Mouse (Mus musculus) cerebellum, adult 11 months (tissue): Measurements from ENCODE around the gene Deup1.
"Not testable (repeated sequence)": the region's sequence is repeated elsewhere in the genome, so short reads cannot be mapped to it uniquely, and the experiment has no call there.

ENCODE experiments used
- DNase-seq: peaks from one replicate; pipeline ENCODE4 v3.0.0; 2022

The Deup1 gene

GRCm38 (mm10) chr9:15587157-15587854 is 40.4 kb downstream of the Deup1 start:
- DNase-seq: no peak

- DNase-seq: no peak
These were observed 41.8 kb downstream of the Deup1 start for GRCm38 (mm10) chr9:15585956-15586355.

GRCm38 (mm10) chr9:15584209-15584608 is 43.5 kb downstream of the Deup1 start:
- DNase-seq: no peak

DNA sequence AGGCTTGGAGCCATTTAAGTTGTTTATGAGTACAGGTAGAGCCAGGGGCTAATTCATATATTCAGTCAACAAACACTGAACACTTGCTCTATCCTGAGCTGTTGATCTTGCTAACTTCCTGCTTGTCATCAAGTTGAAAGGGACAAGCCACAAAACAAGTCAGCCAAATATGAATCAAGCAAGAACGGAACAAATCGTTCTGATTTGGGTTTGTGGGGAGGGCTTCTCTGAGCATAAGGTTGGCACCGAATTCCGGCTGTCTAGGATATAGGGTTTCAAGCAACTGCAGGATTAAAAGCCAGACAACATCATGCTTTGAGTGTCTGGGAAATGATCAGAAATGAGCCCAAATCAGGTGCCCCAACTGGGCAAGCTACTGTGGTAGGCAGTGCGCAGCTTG is 45.7 kb downstream of the Deup1 start:
- no peak for DNase-seq

GRCm38 (mm10) chr9:15580176-15580575 is 47.6 kb downstream of the Deup1 start:
- DNase-seq: no peak

- DNase-seq: no peak
These were observed 48.8 kb downstream of the Deup1 start for GRCm38 (mm10) chr9:15578946-15579345.

GRCm38 (mm10) chr9:15578427-15578826 is 49.3 kb downstream of the Deup1 start:
- DNase-seq: no peak

GRCm38 (mm10) chr9:15574750-15575454 is 52.8 kb downstream of the Deup1 start:
- no peak for DNase-seq

GRCm38 (mm10) chr9:15562353-15562752 is 65.4 kb downstream of the Deup1 start:
- no peak for DNase-seq

DNA sequence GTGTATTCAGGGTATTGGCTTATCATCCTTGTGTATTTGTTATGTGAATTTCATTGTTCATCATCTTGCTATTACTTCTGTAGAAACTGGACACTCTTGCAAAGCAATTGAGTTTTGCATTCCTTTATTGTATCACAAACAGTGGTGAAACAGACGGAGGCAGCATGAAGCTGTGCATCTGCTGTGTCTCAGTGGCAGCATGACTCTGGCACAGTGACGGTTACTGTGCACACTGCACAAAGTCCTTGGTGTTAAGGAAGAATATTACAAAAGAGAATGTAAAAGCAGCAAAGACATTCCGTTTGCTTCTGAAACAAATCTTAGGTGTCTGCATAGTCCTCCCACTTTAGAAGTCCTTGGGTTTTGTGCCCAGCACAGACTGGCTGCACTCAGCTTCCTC is 67.3 kb downstream of the Deup1 start:
- no peak for DNase-seq

DNA sequence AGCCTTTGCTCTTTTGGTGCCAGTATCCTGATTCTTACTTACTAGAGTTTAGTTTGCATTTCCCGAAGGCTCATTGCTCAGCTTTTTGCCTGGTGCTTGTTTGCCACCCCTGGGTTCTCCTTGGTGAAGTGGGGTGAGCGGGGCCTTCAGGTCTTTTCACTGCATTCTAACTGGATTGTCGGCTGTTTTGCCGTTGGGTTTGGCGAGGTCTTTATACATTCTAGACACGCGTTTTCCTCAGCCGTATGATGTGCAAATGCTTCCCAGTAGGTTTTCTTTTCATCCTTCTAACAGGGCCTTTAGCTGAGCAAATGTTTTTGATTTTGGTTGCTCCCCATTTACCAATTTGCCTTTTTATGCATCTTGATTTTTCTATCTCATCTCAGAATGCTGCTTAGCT is 74.4 kb downstream of the Deup1 start:
- no peak for DNase-seq

- DNase-seq: no peak
These were observed 75.5 kb downstream of the Deup1 start for GRCm38 (mm10) chr9:15551933-15552851.

- not testable (repeated sequence) for DNase-seq
These were observed 76.7 kb downstream of the Deup1 start for GRCm38 (mm10) chr9:15551073-15551472.

GRCm38 (mm10) chr9:15550461-15550961 is 77.2 kb downstream of the Deup1 start:
- no peak for DNase-seq

DNA sequence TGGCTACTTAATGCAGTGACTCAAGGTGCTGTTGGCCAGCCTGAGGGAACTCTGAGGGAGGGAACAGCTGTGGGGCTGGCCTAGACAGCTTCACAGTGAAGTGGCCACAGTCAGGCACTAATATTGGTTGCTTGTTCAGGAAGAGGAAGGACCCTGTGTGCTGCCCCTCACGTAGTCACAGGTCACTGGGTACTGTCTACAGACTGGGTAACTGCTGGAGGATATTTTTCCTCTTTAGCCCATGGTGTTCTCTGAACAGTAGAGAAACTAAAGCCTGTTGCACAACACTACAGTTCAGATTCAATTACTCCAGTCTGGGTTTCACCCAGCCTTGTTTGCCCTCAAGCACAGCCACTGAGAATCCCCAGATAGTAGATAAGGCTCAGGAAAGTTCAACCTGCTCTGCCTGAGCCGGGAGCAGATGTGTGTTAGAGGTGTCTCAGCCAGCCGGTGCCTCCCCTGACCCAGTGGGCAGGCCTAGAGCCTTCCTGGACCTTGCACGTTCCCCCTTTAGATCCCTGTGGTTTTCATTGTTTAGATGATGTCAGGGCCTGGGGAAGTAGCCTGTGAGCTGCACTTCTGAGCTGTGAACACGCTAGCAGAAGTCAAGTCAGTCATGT is 85.9 kb downstream of the Deup1 start:
- DNase-seq: no peak

- no peak for DNase-seq
These were observed 88.7 kb downstream of the Deup1 start for GRCm38 (mm10) chr9:15538979-15539533.

DNA sequence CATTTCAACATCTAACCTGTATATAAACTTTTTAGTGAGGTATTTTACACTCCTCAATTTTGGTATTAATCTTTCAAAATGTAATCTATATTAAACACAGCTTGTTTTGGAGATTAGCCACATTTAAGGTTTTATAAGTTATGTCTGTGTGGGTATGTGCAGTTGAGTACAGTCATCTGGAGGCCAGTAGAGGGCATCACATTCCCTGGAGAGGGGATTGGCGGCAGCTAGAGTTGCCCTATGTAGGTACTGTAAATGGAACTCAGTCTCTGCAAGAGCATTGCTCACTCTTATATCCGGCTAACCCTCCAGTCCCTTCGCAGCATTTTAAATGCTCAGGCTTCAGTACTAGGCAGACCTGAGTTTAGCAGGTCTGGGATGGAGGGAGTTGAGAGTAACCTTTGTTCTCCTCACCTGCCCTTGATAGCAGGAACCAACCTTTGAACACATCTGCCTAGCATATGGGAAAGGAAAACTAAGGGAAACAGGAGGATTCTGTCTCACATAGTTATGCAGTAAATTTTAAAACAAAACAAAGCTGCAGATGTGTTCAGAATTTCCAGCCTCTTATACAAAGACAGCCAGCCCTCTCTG is 90.2 kb downstream of the Deup1 start:
- DNase-seq: no peak

DNA sequence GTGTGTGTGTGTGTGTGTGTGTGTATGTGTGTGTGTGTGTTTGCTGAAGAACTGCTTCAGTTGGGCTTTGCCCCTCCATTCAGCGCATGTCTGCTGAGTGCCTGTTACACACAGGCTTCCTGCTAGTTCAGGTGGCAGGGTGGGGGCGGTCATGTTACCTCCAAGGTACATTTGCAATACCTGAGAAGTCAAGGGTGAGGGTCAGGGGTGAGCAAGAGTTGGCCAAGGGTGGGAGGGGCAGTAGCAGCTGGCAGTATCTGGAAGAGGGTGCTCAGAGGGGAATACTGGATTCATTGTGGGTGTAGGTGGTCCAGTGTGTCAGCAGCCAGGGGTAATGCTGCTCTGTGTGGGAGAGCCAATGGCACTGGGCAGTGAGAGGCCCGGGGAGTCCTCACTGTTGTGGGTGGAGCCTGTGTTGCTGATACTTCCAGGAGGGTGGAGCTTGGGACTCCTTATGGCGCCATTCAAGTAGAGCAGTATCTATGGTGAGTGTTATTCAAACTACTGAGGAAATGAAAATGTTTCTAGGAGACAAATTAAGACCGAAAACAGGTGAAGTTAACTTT is 90.8 kb downstream of the Deup1 start:
- DNase-seq: no peak

DNA sequence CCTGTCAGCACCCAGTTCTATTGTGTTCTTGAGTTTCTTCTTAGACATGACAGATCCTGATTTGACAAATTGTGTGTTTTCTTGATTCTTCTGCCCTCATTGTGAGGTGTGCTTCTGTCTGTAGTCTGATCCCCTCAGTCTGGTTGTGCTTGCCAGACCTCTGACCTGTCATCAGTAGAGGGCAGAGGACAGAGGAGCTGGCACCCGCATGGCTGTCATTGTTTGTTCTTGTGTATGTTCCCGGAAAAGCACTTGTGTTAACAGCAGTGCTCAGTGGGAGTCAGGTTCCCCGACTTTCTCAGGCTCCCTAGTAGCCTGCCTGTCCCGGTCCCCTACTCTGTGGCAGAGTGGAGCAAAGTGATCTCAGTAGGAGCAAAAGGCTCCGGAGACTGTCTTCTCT is 92.3 kb downstream of the Deup1 start:
- DNase-seq: no peak

- no peak for DNase-seq
These were observed 93.6 kb downstream of the Deup1 start for GRCm38 (mm10) chr9:15534110-15534509.

GRCm38 (mm10) chr9:15533336-15534070 is 94.2 kb downstream of the Deup1 start:
- DNase-seq: no peak
